Mouse (Mus musculus) liver, postnatal 0 days (tissue): ENCODE measurements around the gene Fbxo17. TPM values are rescaled to one million over a fixed set of nuclear protein-coding genes. Genes with fewer than 3 reads are reported as not detected.
"Not testable (repeated sequence)": the region's sequence is repeated elsewhere in the genome, so short reads cannot be mapped to it uniquely, and the experiment has no call there.

Source experiments
- ATAC-seq: fragments of 200-750 bp; cut with Nextera tagmentation; 2 replicates; pipeline ENCODE4 v1.8.0; 2017; ENCODE audit warnings: mild to moderate bottlenecking, moderate library complexity
- DNase-seq: peaks from one replicate; pipeline ENCODE4 v3.0.0-alpha.2; 2016
- H3K27ac ChIP-seq: fragments of 300-500 bp; sonication (generic); 2 replicates; pipeline ENCODE4 v1.5.1; 2014; ENCODE audit warnings: antibody characterized with exemption, moderate library complexity, mild to moderate bottlenecking, low read depth
- H3K27me3 ChIP-seq: fragments of 300-500 bp; sonication (generic); 2 replicates; pipeline ENCODE4 v1.6.1; 2014; ENCODE audit warnings: low read length, control low read depth, mixed read lengths; ENCODE audit not compliant: insufficient read depth
- H3K36me3 ChIP-seq: fragments of 300-500 bp; sonication (generic); replicated peaks from 2 replicates; pipeline ENCODE4 v1.6.1; 2014; ENCODE audit warnings: mild to moderate bottlenecking, control low read depth, low read length, moderate library complexity, mixed read lengths; ENCODE audit not compliant: insufficient read depth
- H3K4me1 ChIP-seq: fragments of 300-500 bp; sonication (generic); 2 replicates; pipeline ENCODE4 v1.6.1; 2014; ENCODE audit warnings: antibody characterized with exemption, mild to moderate bottlenecking, control low read depth; ENCODE audit not compliant: insufficient read depth
- H3K4me2 ChIP-seq: fragments of 300-500 bp; sonication (generic); 2 replicates; pipeline ENCODE4 v1.6.1; 2014; ENCODE audit warnings: low read depth, mild to moderate bottlenecking, low read length, moderate library complexity, mixed read lengths
- H3K4me3 ChIP-seq: fragments of 300-500 bp; sonication (generic); 2 replicates; pipeline ENCODE4 v1.5.1; 2014; ENCODE audit warnings: low read depth, low read length
- H3K9ac ChIP-seq: fragments of 300-500 bp; sonication (generic); replicated peaks from 2 replicates; pipeline ENCODE4 v1.6.1; 2014; ENCODE audit warnings: mild to moderate bottlenecking, moderate library complexity
- H3K9me3 ChIP-seq: fragments of 300-500 bp; sonication (generic); 2 replicates; pipeline ENCODE4 v1.6.1; 2016; ENCODE audit warnings: mild to moderate bottlenecking, control low read depth, low read length, mixed read lengths
- CTCF ChIP-seq: sonication (generic); IDR thresholded peaks from 2 replicates; pipeline ENCODE4 v1.5.1; 2016; ENCODE audit warnings: antibody characterized with exemption, low read depth
- EP300 ChIP-seq: IDR thresholded peaks from 2 replicates; pipeline ENCODE4 v1.6.1; 2016; ENCODE audit warnings: antibody characterized with exemption, low read depth, mild to moderate bottlenecking
- WGBS: fragments of 180-500 bp; shearing (Covaris S2); extraction: QIAGEN DNeasy Blood & Tissue Kit; methylation state at CpG from one replicate; pipeline ENCODE4 v1.1.7; 2014; ENCODE audit not compliant: insufficient replicate concordance; 5-methylcytosine and 5-hydroxymethylcytosine counted together
- polyA plus RNA-seq: library from polyadenylated mRNA; unstranded; fragments of >200 nt; fragmentation: Nextera tagmentation; extraction: Ambion mirVana; gene quantifications from 2 replicates; pipeline ENCODE4 v1.2.1, GENCODE M21; 2015

The Fbxo17 gene
- polyA plus RNA-seq, 1 experiment from 2014 or later = 0.90 TPM

GRCm38 (mm10) chr7:28694966-28695511 is 21.6 kb upstream of the Fbxo17 start:
- H3K4me2 ChIP-seq = no peak overlapping the region
- H3K27ac ChIP-seq = no peak overlapping the region
- TF ChIP-seq CTCF (no peak), EP300 (no peak)
- ATAC-seq (no peak), DNase-seq (no peak)
- no peaks in the 10 kb centered on the region for H3K9me3 ChIP-seq
- peaks cover 7% of the 10 kb centered on the region; the same call in 1 of the 2 replicates for H3K4me1 ChIP-seq
- H3K36me3 ChIP-seq = no peaks in the 10 kb centered on the region
- no peak overlapping the region for H3K9ac ChIP-seq
- 50% methylated on average over 8 of the region's 8 CpGs for WGBS
- no peak overlapping the region for H3K4me3 ChIP-seq
- peaks cover 21% of the 10 kb centered on the region for H3K27me3 ChIP-seq

GRCm38 (mm10) chr7:28697277-28697676 is 19.3 kb upstream of the Fbxo17 start:
- Histone ChIP-seq H3K9me3 (peaks cover 4% of the 10 kb centered on the region), H3K36me3 (no peaks in the 10 kb centered on the region), H3K27ac (no peak overlapping the region), H3K4me1 (peaks cover 7% of the 10 kb centered on the region; the same call in 1 of the 2 replicates), H3K9ac (no peak overlapping the region), H3K27me3 (peaks cover 21% of the 10 kb centered on the region), H3K4me2 (no peak overlapping the region), H3K4me3 (no peak overlapping the region)
- TF ChIP-seq CTCF = no peak
- no peak for TF ChIP-seq EP300
- DNase-seq = no peak
- no peak for ATAC-seq
- WGBS = 79% methylated on average over 11 of the region's 11 CpGs

GRCm38 (mm10) chr7:28700269-28700668 is 16.3 kb upstream of the Fbxo17 start:
- WGBS = 86% methylated on average over 4 of the region's 4 CpGs
- Histone ChIP-seq H3K27me3 (no peaks in the 10 kb centered on the region), H3K9ac (no peak overlapping the region), H3K9me3 (peaks cover 4% of the 10 kb centered on the region), H3K36me3 (no peaks in the 10 kb centered on the region), H3K4me1 (no peaks in the 10 kb centered on the region), H3K27ac (no peak overlapping the region), H3K4me3 (no peak overlapping the region), H3K4me2 (no peak overlapping the region)
- no peak for ATAC-seq
- no peak for DNase-seq
- TF ChIP-seq EP300 = no peak
- TF ChIP-seq CTCF = no peak

DNA sequence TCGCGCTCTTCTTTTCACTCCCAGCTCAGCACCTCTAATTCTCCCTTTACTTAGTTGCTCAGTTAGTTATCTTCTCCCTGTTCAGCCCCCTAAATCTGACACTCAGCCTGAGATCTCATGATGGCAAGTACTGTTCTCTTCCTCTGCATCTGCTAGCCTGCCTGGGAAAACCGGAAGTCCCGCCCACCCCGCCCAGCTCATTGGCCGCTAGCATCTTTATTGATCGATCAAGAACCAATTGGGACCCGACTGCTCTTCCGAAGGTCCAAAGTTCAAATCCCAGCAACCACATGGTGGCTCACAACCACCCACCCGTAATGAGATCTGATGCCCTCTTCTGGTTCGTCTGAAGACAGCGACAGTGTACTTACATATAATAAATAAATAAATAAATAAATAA is 15.3 kb upstream of the Fbxo17 start:
- H3K4me2 ChIP-seq, H3K36me3 ChIP-seq, H3K4me1 ChIP-seq, H3K9ac ChIP-seq, H3K9me3 ChIP-seq, H3K4me3 ChIP-seq, DNase-seq, ATAC-seq, H3K27me3 ChIP-seq, H3K27ac ChIP-seq: not testable (repeated sequence)
- 93% methylated on average over 12 of the region's 12 CpGs for WGBS

DNA sequence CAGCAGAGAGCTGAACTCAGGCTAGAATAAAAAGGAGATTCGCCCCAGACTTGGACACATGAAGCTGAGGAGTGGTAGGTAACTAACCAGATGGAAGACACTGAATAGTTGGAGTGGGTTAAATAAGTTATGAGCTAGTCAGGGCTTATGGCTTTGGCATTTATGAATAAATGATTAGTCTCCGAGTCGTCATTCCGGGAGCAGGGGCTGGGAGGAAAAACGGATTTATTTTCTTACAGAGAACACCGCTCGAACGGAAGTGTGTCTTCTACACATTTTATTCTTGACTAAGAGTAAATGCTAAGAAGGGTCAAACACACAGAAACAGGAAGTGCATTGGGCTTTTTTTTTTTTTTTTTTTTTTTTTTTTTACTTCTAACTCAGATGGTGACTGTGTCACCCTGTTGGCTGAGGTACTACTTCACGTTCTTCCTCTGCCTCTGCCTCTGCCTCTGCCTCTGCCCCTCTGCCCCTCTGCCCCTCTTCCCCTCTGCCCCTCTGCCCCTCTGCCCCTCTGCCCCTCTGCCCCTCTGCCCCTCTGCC is 13.9 kb upstream of the Fbxo17 start:
- Histone ChIP-seq H3K9me3 (peaks cover 6% of the 10 kb centered on the region), H3K9ac (no peak overlapping the region), H3K27me3 (no peaks in the 10 kb centered on the region), H3K4me1 (no peaks in the 10 kb centered on the region), H3K4me2 (no peak overlapping the region), H3K36me3 (no peaks in the 10 kb centered on the region), H3K27ac (no peak overlapping the region), H3K4me3 (no peak overlapping the region)
- TF ChIP-seq CTCF (no peak), EP300 (no peak)
- DNase-seq (no peak), ATAC-seq (no peak)
- WGBS = 41% methylated on average over 9 of the region's 9 CpGs

DNA sequence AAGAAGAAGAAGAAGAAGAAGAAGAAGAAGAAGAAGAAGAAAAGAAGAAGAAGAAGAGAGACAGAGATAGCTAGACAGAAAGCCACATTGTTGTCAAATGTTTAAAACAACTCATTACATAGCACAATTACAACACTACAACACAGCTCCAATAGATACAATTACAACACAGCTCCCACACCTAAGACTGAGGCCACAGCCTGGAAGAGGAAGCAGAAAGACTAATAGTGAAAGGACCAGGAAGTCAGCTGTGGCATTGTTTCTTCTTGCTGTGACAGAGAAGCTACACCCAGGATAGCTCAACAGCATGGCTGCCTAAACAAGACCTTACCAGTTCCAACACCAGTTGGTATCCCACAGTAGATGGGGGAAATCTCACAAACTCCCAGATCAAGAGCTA is 7.2 kb upstream of the Fbxo17 start:
- no peak for TF ChIP-seq CTCF
- no peak for TF ChIP-seq EP300
- no peak for DNase-seq
- no peak overlapping the region for H3K9ac ChIP-seq
- H3K4me2 ChIP-seq = no peak overlapping the region
- H3K27me3 ChIP-seq = no peaks in the 10 kb centered on the region
- peaks cover 2% of the 10 kb centered on the region; the same call in 1 of the 2 replicates for H3K9me3 ChIP-seq
- no peak for ATAC-seq
- H3K27ac ChIP-seq = no peak overlapping the region
- H3K4me1 ChIP-seq = no peaks in the 10 kb centered on the region
- H3K36me3 ChIP-seq = no peaks in the 10 kb centered on the region
- no peak overlapping the region for H3K4me3 ChIP-seq

GRCm38 (mm10) chr7:28710962-28711361 is 5.6 kb upstream of the Fbxo17 start:
- Histone ChIP-seq H3K27ac (no peak overlapping the region), H3K9ac (no peak overlapping the region), H3K36me3 (no peaks in the 10 kb centered on the region), H3K9me3 (peaks cover 2% of the 10 kb centered on the region; the same call in 1 of the 2 replicates), H3K4me2 (no peak overlapping the region), H3K27me3 (no peaks in the 10 kb centered on the region), H3K4me1 (no peaks in the 10 kb centered on the region), H3K4me3 (no peak overlapping the region)
- 65% methylated on average over 3 of the region's 3 CpGs for WGBS
- TF ChIP-seq CTCF = peak; percentile 39
- TF ChIP-seq EP300 = no peak
- ATAC-seq (no peak), DNase-seq (no peak)
